Mouse (Mus musculus) kidney, adult 11 months (tissue): ENCODE results near the gene Pimreg.

ENCODE experiments used
- DNase-seq: peaks from one replicate; pipeline ENCODE4 v3.0.0; 2022

The Pimreg gene

GRCm38 (mm10) chr11:72041768-72042607 lies at the start of gene Pimreg:
Gene Pimreg, plus strand, starts transcription at chr11:72042032.
- peak; percentile 71 for DNase-seq

- DNase-seq, result no peak
Observed at GRCm38 (mm10) chr11:71992438-71992837, 49.4 kb upstream of the Pimreg start.

- DNase-seq, result peak; percentile 65
Observed at GRCm38 (mm10) chr11:71995968-71996511, 45.8 kb upstream of the Pimreg start.

GRCm38 (mm10) chr11:71996805-71997204 lies 45.0 kb upstream of the Pimreg start:
- DNase-seq, result no peak

GRCm38 (mm10) chr11:72000194-72000593 lies 41.6 kb upstream of the Pimreg start:
- no peak for DNase-seq

GRCm38 (mm10) chr11:72002138-72002853 lies 39.5 kb upstream of the Pimreg start:
- no peak for DNase-seq

- DNase-seq, result no peak
Observed at GRCm38 (mm10) chr11:72003171-72003570, 38.7 kb upstream of the Pimreg start.

- no peak for DNase-seq
Observed at GRCm38 (mm10) chr11:72005547-72005946, 36.3 kb upstream of the Pimreg start.

GRCm38 (mm10) chr11:72010367-72010766 lies 31.5 kb upstream of the Pimreg start:
- no peak for DNase-seq

- no peak for DNase-seq
Observed at GRCm38 (mm10) chr11:72010940-72011722, 30.7 kb upstream of the Pimreg start.

GRCm38 (mm10) chr11:72011955-72012354 lies 29.9 kb upstream of the Pimreg start:
- DNase-seq, result no peak

- no peak for DNase-seq
Observed at GRCm38 (mm10) chr11:72014674-72015073, 27.2 kb upstream of the Pimreg start.

GRCm38 (mm10) chr11:72016518-72017252 lies 25.1 kb upstream of the Pimreg start:
- no peak for DNase-seq

GRCm38 (mm10) chr11:72017253-72017601 lies 24.6 kb upstream of the Pimreg start:
- DNase-seq, result no peak

GRCm38 (mm10) chr11:72021015-72021414 lies 20.8 kb upstream of the Pimreg start:
- no peak for DNase-seq

GRCm38 (mm10) chr11:72022827-72023226 lies 19.0 kb upstream of the Pimreg start:
- DNase-seq, result no peak

GRCm38 (mm10) chr11:72023581-72023980 lies 18.3 kb upstream of the Pimreg start:
- no peak for DNase-seq

GRCm38 (mm10) chr11:72024193-72024781 lies 17.5 kb upstream of the Pimreg start:
- peak; percentile 59 for DNase-seq

GRCm38 (mm10) chr11:72025843-72026242 lies 16.0 kb upstream of the Pimreg start:
- no peak for DNase-seq

GRCm38 (mm10) chr11:72026516-72026915 lies 15.3 kb upstream of the Pimreg start:
- DNase-seq, result no peak

- DNase-seq, result no peak
Observed at GRCm38 (mm10) chr11:72027836-72028235, 14.0 kb upstream of the Pimreg start.

- no peak for DNase-seq
Observed at GRCm38 (mm10) chr11:72029143-72029542, 12.7 kb upstream of the Pimreg start.
